Mouse (Mus musculus): Measurements from ENCODE around the gene Hells.

The Hells gene

GRCm38 (mm10) chr19:38930788-38931565 is at the start of gene Hells:
Gene Hells (plus strand): TSS chr19:38930915.
- DNase-seq, result peak; percentile 89 to 92

- DNase-seq, result peak; percentile 43 to 65
These were observed 29.3 kb upstream of the Hells start for GRCm38 (mm10) chr19:38901146-38902135.

- DNase-seq, result no peak
These were observed 28.2 kb upstream of the Hells start for GRCm38 (mm10) chr19:38902501-38902900.

- DNase-seq, result no peak
These were observed 16.9 kb upstream of the Hells start for GRCm38 (mm10) chr19:38913786-38914185.

GRCm38 (mm10) chr19:38914926-38915325 is 15.8 kb upstream of the Hells start:
- no peak for DNase-seq

DNA sequence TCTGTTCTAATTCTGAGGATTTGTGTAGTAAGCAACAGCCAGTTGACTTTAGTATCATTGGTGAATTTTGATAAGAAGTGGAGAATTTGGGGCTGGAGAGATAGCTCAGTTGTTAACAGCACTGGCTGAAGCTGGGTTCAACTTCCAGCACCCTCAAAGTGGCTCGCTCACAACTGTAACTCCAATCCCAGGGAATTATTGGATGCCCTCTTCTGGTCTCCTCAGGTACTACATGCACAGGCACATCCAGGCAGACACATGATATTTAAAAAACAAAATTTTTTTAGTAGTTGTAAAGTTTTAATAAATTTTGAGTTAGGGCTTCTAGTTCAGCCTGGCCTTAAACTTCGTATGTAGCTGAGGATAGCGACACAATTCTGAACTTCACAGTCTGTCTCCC is 15.0 kb upstream of the Hells start:
- peak in 1 of 2 experiments; percentile 53 for DNase-seq

DNA sequence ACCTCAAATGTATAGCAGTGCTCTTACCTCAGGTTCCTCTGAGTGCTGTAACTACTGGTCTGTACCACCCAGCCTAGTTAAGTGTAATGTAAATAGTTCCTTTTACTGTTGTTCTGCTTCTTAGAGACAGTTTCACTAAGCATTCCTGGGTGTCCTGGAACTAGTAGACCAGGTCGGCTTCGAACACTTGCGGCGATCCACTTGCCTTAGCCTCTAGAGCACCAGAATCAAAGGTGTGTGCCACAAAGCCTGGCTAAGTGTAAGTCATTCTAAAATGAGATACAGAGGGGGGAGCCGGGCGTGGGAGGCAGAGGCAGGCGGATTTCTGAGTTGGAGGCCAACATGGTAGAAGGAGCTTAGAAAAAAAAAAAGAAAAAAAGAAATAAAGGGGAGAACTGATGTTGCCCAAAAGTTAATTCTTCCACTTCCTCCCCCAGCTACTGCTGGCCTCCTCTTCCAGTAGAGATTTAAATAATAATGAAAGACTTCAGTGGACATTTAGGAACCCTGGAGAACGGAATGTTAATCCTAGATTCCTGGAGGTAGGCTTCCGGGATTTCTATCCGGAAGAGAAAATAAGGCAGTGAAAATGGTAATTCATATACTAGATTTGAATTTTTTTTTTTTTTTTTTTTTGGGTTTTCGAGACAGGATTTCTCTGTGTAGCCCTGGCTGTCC is 2.1 kb upstream of the Hells start:
- no peak for DNase-seq

DNA sequence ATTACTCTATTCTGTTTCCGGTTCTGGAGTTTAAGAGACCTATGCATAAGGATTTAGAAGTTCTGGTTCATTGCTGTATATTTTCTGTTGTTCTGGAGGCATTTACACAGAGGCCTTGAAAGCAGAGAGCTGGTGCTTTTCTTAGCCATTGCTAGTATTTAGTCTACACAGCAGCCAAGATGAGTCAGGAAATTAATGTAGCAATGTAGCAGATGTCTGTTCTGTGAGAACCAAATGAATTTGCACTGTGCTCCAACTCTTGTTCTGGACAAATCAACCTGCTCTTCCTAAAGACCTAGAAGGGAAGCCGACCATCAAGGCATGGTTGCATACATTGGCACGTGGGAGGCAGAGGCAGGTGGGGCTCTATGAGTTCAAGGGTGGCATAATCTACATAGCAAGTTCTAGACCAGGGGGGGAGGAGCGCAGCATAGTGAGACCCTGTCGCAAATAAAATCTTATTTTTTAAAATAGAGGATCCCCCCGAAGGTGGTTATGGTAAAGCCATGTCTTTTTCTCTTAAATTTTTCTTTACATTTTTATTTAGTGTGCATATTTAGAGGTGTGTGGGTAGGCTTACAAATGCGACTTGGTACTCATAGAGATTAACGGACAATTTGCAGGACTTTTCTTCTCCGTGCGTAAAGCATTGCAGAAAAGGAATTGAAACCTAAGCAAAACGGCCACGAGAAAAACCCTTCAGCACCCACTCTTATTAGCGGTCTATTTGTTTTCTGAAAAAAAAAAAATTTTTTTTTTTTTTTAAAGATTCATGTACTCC is 1.1 kb upstream of the Hells start:
- DNase-seq, result no peak

DNA sequence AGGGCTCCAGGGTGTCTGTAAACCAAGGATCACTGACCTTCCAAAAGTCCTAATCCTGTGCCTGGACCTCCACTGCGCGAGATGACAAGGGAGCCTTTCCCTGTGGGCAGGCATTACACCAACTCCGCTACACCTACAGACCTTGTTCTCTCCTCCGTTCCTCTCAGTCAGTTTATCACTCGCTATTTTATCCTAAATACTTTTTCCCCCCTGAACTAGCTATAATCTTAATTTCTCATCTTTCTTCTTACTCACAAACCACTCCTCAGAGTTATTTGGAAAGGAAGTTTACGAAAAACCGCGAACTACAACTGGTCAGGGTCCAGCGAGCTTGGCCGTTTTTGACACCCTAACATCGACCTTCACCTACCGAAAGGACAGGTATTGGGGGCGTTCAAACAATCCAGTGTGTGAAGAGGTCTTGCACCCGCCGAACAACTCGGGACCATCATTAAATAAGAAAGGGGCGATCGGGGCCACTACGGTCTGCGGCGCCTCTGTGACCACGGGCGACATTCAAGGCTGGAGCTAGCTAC is 395 bp upstream of the Hells start:
- no peak for DNase-seq

- DNase-seq, result no peak
These were observed 813 bp downstream of the Hells start for GRCm38 (mm10) chr19:38931566-38931890.

DNA sequence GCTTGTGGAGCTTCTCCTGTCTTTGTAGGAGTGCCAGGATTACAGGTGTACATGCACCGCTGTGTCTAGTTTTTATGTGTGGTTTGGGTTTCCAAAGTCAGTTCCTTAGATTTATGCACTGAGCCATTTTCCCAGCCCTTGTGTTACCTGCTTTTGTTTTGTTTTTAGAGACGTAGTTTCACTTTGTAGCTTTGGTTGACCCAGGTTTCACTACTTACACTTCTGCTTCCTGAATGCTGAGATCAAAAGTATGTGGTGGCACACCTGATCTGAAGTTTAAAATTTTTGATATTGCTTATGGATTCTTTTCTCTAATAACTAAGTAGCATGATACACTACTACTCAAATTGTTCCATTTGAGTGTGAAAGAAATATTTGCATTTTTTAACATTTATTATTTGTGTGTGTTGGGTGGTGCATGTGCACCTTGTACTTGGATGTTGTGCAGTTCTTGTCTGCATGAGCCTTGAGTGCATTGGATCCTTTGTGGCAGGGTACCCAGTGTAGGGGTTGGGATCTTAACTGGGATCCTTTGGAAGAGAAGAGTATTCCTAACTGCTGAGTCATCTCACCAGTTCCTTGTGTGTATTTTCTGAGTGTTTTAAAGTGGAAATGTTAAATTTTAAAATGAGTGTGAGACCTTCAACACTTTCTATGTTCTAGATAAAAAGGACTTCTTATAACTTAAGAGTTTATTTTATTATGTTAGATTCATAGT is 14.0 kb downstream of the Hells start:
- no peak for DNase-seq

- no peak for DNase-seq
These were observed 40.0 kb downstream of the Hells start for GRCm38 (mm10) chr19:38970741-38971140.

- DNase-seq, result no peak
These were observed 41.9 kb downstream of the Hells start for GRCm38 (mm10) chr19:38972581-38972980.

GRCm38 (mm10) chr19:38973666-38974065 is 43.0 kb downstream of the Hells start:
- no peak for DNase-seq

- no peak for DNase-seq
These were observed 45.6 kb downstream of the Hells start for GRCm38 (mm10) chr19:38976269-38976668.

DNA sequence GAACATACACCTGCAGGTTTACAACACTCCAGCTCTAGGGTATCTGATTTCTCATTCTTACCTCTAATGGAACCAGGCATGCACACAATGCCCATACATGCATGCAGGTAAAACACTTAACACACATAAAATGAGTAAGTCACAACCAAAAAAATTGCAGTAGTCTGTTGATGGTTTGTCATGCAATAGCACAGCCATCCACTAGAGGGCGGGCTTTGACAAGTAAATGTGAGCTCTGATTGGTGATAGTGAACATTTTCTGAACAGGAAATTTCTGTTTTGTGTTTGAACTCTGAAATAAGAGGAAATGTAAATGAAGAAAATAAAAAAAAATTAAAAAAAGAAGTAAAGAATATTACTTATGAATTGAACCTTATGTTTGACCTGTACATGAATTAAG is 51.3 kb downstream of the Hells start:
- DNase-seq, result peak; percentile 23 to 70

GRCm38 (mm10) chr19:38998248-38998647 is 67.5 kb downstream of the Hells start:
- DNase-seq, result no peak

DNA sequence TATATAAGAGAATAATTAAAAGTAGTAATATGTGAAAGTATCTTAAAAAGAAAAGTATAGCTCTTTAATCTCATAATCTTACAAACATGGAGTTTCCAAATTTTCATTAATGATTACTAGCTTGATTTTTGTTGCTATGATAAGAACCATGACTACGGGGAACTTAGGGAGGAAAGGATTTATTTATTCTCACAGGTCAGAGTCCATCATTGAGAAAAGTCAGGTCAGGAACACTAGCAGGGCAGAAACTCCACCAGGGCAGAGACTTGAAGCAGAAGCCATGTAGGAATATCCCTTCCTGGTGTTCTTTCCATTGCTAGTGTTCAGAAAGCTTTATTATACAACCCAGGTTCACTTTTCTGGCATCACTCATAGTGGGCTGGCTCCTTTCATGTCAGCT is 68.0 kb downstream of the Hells start:
- DNase-seq, result no peak

DNA sequence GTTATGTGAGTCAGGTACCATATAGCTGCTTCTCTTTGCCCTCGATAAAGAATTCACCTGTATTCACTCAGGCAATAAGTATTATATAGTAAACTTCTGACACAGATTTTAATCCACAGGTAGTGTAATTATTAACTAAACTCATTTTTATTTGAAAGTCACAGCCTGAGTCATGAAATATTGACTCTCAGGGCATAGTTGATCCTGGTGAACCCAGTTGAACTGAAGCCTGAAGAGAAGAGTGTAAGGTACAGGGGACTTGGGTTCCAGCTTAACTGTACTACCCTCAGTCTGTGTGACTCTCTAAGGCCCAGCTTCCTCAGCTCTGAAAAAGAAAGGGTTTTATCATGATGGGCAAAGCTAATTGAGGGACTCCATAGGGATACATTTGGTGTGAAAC is 74.4 kb downstream of the Hells start:
- DNase-seq, result no peak

- no peak for DNase-seq
These were observed 76.0 kb downstream of the Hells start, which contains the start of gene Cyp2c55 for GRCm38 (mm10) chr19:39006715-39007114. Gene Cyp2c55 (plus strand): TSS chr19:39007019.
